Mouse (Mus musculus) G1E (cell line): Measurements from ENCODE around the gene Hp.

Experiments
- CTCF ChIP-seq: IDR thresholded peaks from 2 replicates; pipeline ENCODE4 v1.5.1; 2012; ENCODE audit warnings: low read depth, low read length, inconsistent platforms, mixed read lengths
- GATA1 ChIP-seq: IDR thresholded peaks from 2 replicates; pipeline ENCODE4 v1.6.1; 2012; ENCODE audit warnings: borderline replicate concordance, low read length, inconsistent platforms, mixed read lengths
- GATA2 ChIP-seq: IDR thresholded peaks from 2 replicates; pipeline ENCODE4 v1.6.1; 2012; ENCODE audit warnings: low read depth, low read length, inconsistent platforms, borderline replicate concordance

- no peak for TF ChIP-seq CTCF
- no peak for TF ChIP-seq GATA1
- TF ChIP-seq GATA2, result no peak
Measured at GRCm38 (mm10) chr8:109590901-109591300, 11.9 kb upstream of the Hp start.
